ENCODE assay signal across 9 mouse cellular contexts in the genomic region with DNA sequence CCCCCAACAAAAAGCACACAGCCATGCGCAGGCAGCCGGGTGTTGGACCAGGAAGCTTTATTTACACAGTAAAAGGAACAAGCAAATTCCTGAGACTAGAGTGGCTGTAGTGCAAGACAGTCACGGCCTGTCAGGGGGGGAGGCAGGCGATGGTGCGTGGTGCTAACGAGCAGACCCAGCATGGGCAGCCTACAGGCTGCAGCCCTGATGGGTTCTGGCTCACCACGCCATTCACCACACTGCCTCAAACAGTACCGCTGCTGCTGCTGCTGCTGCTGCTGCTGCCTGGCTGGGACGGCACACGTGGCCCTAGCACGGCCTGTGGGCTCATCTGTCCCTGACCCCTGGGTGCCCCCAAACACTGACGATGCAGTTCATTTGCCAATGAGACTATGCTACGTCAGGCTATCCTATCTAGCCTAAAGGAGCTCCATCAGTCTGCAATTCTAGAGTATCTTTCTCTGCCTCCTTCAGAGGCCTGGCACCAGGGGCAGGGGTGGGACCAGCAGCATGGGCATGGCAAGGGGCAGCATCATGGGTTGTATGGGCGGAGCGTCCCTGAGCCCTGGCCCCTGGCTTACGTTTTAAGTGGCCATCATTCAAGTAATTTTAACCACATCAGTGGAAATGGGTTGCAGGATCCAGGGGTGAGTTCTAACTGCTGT.
DNase-seq lines count a peak whose midpoint lies in the region; ATAC-seq and TF ChIP-seq lines count a peak whose summit lies in the region.
"Had no signal": no experiment of that assay in that cellular context is flagged by ENCODE, and none has a peak within 500 bp of the region (broad histone marks: within the 10 kb centered on the region; RNA-seq: fewer than 3 reads in every experiment).

No protein-coding gene starts in this region.

- H3K9me3 ChIP-seq in embryonic facial prominence, embryonic 13.5 days = no peaks in the 10 kb centered on the region
- no peaks in the 10 kb centered on the region for H3K9me3 ChIP-seq in limb, embryonic 10.5 days (replicated peaks)
- no peaks in the 10 kb centered on the region for H3K9me3 ChIP-seq in midbrain, embryonic 16.5 days (replicated peaks; ENCODE audit: control insufficient read depth, low read length, poor library complexity, severe bottlenecking)

- ATAC-seq in embryonic facial prominence, embryonic 13.5 days (ENCODE audit: insufficient number of reproducible peaks, insufficient read depth, low FRiP score, low TSS enrichment, low read depth) = 0 out of 2 replicates have a peak, but pooled peaks have one; percentile 52
- ATAC-seq in midbrain, embryonic 16.5 days = 0 out of 2 replicates have a peak, but pooled peaks have one; percentile 22
- ATAC-seq: Patski had no signal

- TF ChIP-seq CTCF in kidney, adult 2 months (conservative IDR thresholded peaks at IDR 0.05; ENCODE audit: insufficient read depth, insufficient read length, low read depth, low read length) = no peak
- no peak for TF ChIP-seq CTCF in thymus, adult 2 months (IDR thresholded peaks at IDR 0.05; ENCODE audit: borderline replicate concordance, control insufficient read depth, extremely low read depth, insufficient read depth, low read length, poor library complexity)

- H3K27ac ChIP-seq in kidney, adult 2 months (ENCODE audit: insufficient read depth, low read depth, low read length) = peak overlapping the region; percentile 18
- no peak overlapping the region for H3K27ac ChIP-seq in embryonic facial prominence, embryonic 13.5 days
- peak overlapping the region; percentile 43 for H3K27ac ChIP-seq in limb, embryonic 10.5 days
- 0 out of 2 replicates have a peak overlapping the region, but pooled peaks have one; percentile 29 for H3K27ac ChIP-seq in midbrain, embryonic 16.5 days (ENCODE audit: low read length)
- H3K27ac ChIP-seq in thymus, adult 2 months (ENCODE audit: control insufficient read depth, insufficient read depth, low read length) = no peak overlapping the region

- peak; percentile 39 for DNase-seq in kidney, adult 2 months
- DNase-seq in kidney, adult 9 months = no peak
- DNase-seq in limb, embryonic 10.5 days (ENCODE audit: low spot score) = no peak
- no peak for DNase-seq in spleen, postnatal 36 days (ENCODE audit: low spot score in 2 of 2)
- no peak for DNase-seq in thymus, adult 2 months
- no peak for DNase-seq in ovary, postnatal 10 days (ENCODE audit: low spot score)

- no peaks in the 10 kb centered on the region for H3K27me3 ChIP-seq in kidney, adult 2 months (replicated peaks; ENCODE audit: control insufficient read depth, insufficient read depth, low read length)
- no peaks in the 10 kb centered on the region for H3K27me3 ChIP-seq in embryonic facial prominence, embryonic 13.5 days
- no peaks in the 10 kb centered on the region for H3K27me3 ChIP-seq in limb, embryonic 10.5 days (ENCODE audit: low read depth, poor library complexity, severe bottlenecking)
- H3K27me3 ChIP-seq in midbrain, embryonic 16.5 days (ENCODE audit: control insufficient read depth, insufficient read depth, low read depth, low read length) = no peaks in the 10 kb centered on the region
- no peaks in the 10 kb centered on the region for H3K27me3 ChIP-seq in thymus, adult 2 months (ENCODE audit: control insufficient read depth, insufficient read depth, low read length)
- H3K27me3 ChIP-seq: Patski had no signal

- WGBS in kidney, adult 2 months = 44% methylated on average over 16 of the region's 16 CpGs
- 44% methylated on average over 16 of the region's 16 CpGs for WGBS in embryonic facial prominence, embryonic 13.5 days
- WGBS in limb, embryonic 10.5 days = 36% methylated on average over 16 of the region's 16 CpGs
- WGBS in midbrain, embryonic 16.5 days = 50% methylated on average over 16 of the region's 16 CpGs
- 84% methylated on average over 16 of the region's 16 CpGs for WGBS in thymus, adult 2 months

- no peak overlapping the region for H3K4me2 ChIP-seq in embryonic facial prominence, embryonic 13.5 days
- no peak overlapping the region for H3K4me2 ChIP-seq in midbrain, embryonic 16.5 days (ENCODE audit: low read length)

- no peaks in the 10 kb centered on the region for H3K36me3 ChIP-seq in kidney, adult 2 months (ENCODE audit: control insufficient read depth, insufficient read depth, low read length)
- peaks cover 7% of the 10 kb centered on the region; the same call in 1 of the 2 replicates for H3K36me3 ChIP-seq in embryonic facial prominence, embryonic 13.5 days
- H3K36me3 ChIP-seq in limb, embryonic 10.5 days = peaks cover 34% of the 10 kb centered on the region
- H3K36me3 ChIP-seq in midbrain, embryonic 16.5 days (ENCODE audit: control insufficient read depth, insufficient read depth, low read length) = no peaks in the 10 kb centered on the region
- peaks cover 21% of the 10 kb centered on the region for H3K36me3 ChIP-seq in thymus, adult 2 months (ENCODE audit: control insufficient read depth, insufficient read depth, low read length)

- no peak overlapping the region for H3K4me3 ChIP-seq in kidney, adult 2 months (ENCODE audit: insufficient read depth, low read depth, low read length)
- no peak overlapping the region for H3K4me3 ChIP-seq in embryonic facial prominence, embryonic 13.5 days
- no peak overlapping the region for H3K4me3 ChIP-seq in limb, embryonic 10.5 days
- H3K4me3 ChIP-seq in midbrain, embryonic 16.5 days (ENCODE audit: low read depth, low read length) = no peak overlapping the region
- no peak overlapping the region for H3K4me3 ChIP-seq in thymus, adult 2 months (ENCODE audit: control insufficient read depth, insufficient read depth, low read length)

- peaks cover 14% of the 10 kb centered on the region for H3K4me1 ChIP-seq in kidney, adult 2 months (ENCODE audit: control insufficient read depth, insufficient read depth, low read length)
- peaks cover 43% of the 10 kb centered on the region for H3K4me1 ChIP-seq in embryonic facial prominence, embryonic 13.5 days
- H3K4me1 ChIP-seq in limb, embryonic 10.5 days = peaks cover 40% of the 10 kb centered on the region
- peaks cover 18% of the 10 kb centered on the region for H3K4me1 ChIP-seq in midbrain, embryonic 16.5 days (ENCODE audit: control insufficient read depth, insufficient read depth, low read length)
- H3K4me1 ChIP-seq in thymus, adult 2 months (replicated peaks; ENCODE audit: control insufficient read depth, insufficient read depth, low read length) = peaks cover 8% of the 10 kb centered on the region; the same call in 1 of the 2 replicates

- no peak for TF ChIP-seq POLR2A in kidney, adult 2 months (IDR thresholded peaks at IDR 0.05; ENCODE audit: low read depth, low read length)
- TF ChIP-seq POLR2A in thymus, adult 2 months (IDR thresholded peaks at IDR 0.05; ENCODE audit: control insufficient read depth, extremely low read depth, insufficient read depth, low read length, poor library complexity) = no peak

- H3K9ac ChIP-seq in embryonic facial prominence, embryonic 13.5 days = 0 out of 2 replicates have a peak overlapping the region, but pooled peaks have one; percentile 37
- H3K9ac ChIP-seq in midbrain, embryonic 16.5 days (ENCODE audit: low read depth, low read length) = 0 out of 2 replicates have a peak overlapping the region, but pooled peaks have one; percentile 26

Comparison
In these comparisons a context has a peak if more than half of its experiments do, and no peak if none do; other contexts are left out.
1. H3K27ac ChIP-seq: peak in kidney, adult 2 months (single experiment), limb, embryonic 10.5 days (single experiment) and midbrain, embryonic 16.5 days (single experiment); none in embryonic facial prominence, embryonic 13.5 days (single experiment) and thymus, adult 2 months (single experiment).